Mouse (Mus musculus): ENCODE results near the gene Hmbs.
A peak's percentile ranks its signal among the peaks of the same experiment; 100 is the strongest.

GRCm38 (mm10) chr9:44357207-44357606 lies 13.2 kb upstream of the Hmbs start:
- TF ChIP-seq UBTF (IDR thresholded peaks at IDR 0.05; ENCODE audit: low read depth, low read length) = no peak
- no peak for TF ChIP-seq HCFC1 (IDR thresholded peaks at IDR 0.05; ENCODE audit: low read depth, low read length)
- TF ChIP-seq POLR2A (IDR thresholded peaks at IDR 0.05; ENCODE audit: low read depth, low read length) = no peak
- TF ChIP-seq E2F4 (IDR thresholded peaks at IDR 0.05; ENCODE audit: insufficient replicate concordance, low read depth, low read length) = no peak
- TF ChIP-seq USF2 (conservative IDR thresholded peaks at IDR 0.05; ENCODE audit: low read depth, low read length) = no peak
- peak; percentile 75 for TF ChIP-seq RAD21 (IDR thresholded peaks at IDR 0.05; ENCODE audit: low read depth, low read length)
- TF ChIP-seq NELFE (IDR thresholded peaks at IDR 0.05; ENCODE audit: low read depth, low read length) = no peak
- TF ChIP-seq CTCF (conservative IDR thresholded peaks at IDR 0.05 in 1 of 2, IDR thresholded peaks at IDR 0.05 in 1 of 2; ENCODE audit: low read depth in 2 of 2, low read length in 2 of 2) = peak in 1 of 2 experiments; percentile 77; a peak in 2 of 4 replicates

Measured in CH12.LX (cell line).